Mouse (Mus musculus): ENCODE results near the gene Gm28729. TPM values are rescaled to one million over a fixed set of nuclear protein-coding genes. Genes with fewer than 3 reads are reported as not detected.
"Not testable (repeated sequence)": the region's sequence is repeated elsewhere in the genome, so short reads cannot be mapped to it uniquely, and the experiment has no call there.

Gene Gm28729
- polyA plus RNA-seq, 1 experiment: not detected

- H3K27ac ChIP-seq (ENCODE audit: insufficient read depth, low read length): no peak overlapping the region
These were observed 5.6 kb upstream of the Gm28729 start for GRCm38 (mm10) chr9:96530674-96531081.

GRCm38 (mm10) chr9:96529961-96530673, 5.1 kb upstream of the Gm28729 start:
- TF ChIP-seq POLR2A (IDR thresholded peaks at IDR 0.05; ENCODE audit: low read depth, low read length) (no peak), CTCF (IDR thresholded peaks at IDR 0.05; ENCODE audit: borderline replicate concordance, insufficient read depth, low read length) (no peak)
- no peaks in the 10 kb centered on the region for H3K4me1 ChIP-seq (ENCODE audit: control insufficient read depth, insufficient read depth, low read length)
- no peak overlapping the region for H3K4me3 ChIP-seq (ENCODE audit: insufficient read depth, low read length)
- no peak overlapping the region for H3K27ac ChIP-seq (ENCODE audit: insufficient read depth, low read length)

More at GRCm38 (mm10) chr9:96530674-96531081, 5.6 kb upstream of the Gm28729 start:
- no peak overlapping the region for H3K4me3 ChIP-seq (ENCODE audit: insufficient read depth, low read length)
- TF ChIP-seq CTCF (IDR thresholded peaks at IDR 0.05; ENCODE audit: borderline replicate concordance, insufficient read depth, low read length): no peak
- TF ChIP-seq POLR2A (IDR thresholded peaks at IDR 0.05; ENCODE audit: low read depth, low read length): no peak
- H3K4me1 ChIP-seq (ENCODE audit: control insufficient read depth, insufficient read depth, low read length): no peaks in the 10 kb centered on the region

- Histone ChIP-seq H3K4me1 (ENCODE audit: control insufficient read depth, insufficient read depth, low read length) (no peaks in the 10 kb centered on the region), H3K4me3 (ENCODE audit: insufficient read depth, low read length) (no peak overlapping the region), H3K27ac (ENCODE audit: insufficient read depth, low read length) (no peak overlapping the region)
- TF ChIP-seq CTCF (IDR thresholded peaks at IDR 0.05; ENCODE audit: borderline replicate concordance, insufficient read depth, low read length): no peak
- TF ChIP-seq POLR2A (IDR thresholded peaks at IDR 0.05; ENCODE audit: low read depth, low read length): no peak
These were observed 947 bp upstream of the Gm28729 start for GRCm38 (mm10) chr9:96526011-96526410.

- H3K27ac ChIP-seq (ENCODE audit: insufficient read depth, low read length): no peak overlapping the region
- H3K4me3 ChIP-seq (ENCODE audit: insufficient read depth, low read length): no peak overlapping the region
- no peaks in the 10 kb centered on the region for H3K4me1 ChIP-seq (ENCODE audit: control insufficient read depth, insufficient read depth, low read length)
- TF ChIP-seq CTCF (IDR thresholded peaks at IDR 0.05; ENCODE audit: borderline replicate concordance, insufficient read depth, low read length) (no peak), POLR2A (IDR thresholded peaks at IDR 0.05; ENCODE audit: low read depth, low read length) (no peak)
These were observed 1.9 kb downstream of the Gm28729 start for GRCm38 (mm10) chr9:96523148-96523547.

- H3K4me1 ChIP-seq (ENCODE audit: control insufficient read depth, insufficient read depth, low read length); H3K27ac ChIP-seq (ENCODE audit: insufficient read depth, low read length); H3K4me3 ChIP-seq (ENCODE audit: insufficient read depth, low read length): not testable (repeated sequence)
These were observed 3.5 kb downstream of the Gm28729 start for GRCm38 (mm10) chr9:96521574-96521973.

GRCm38 (mm10) chr9:96517429-96517828, 7.6 kb downstream of the Gm28729 start:
- no peak overlapping the region for H3K4me3 ChIP-seq (ENCODE audit: insufficient read depth, low read length)
- H3K4me1 ChIP-seq (ENCODE audit: control insufficient read depth, insufficient read depth, low read length): no peaks in the 10 kb centered on the region; the same call in 1 of the 2 replicates
- H3K27ac ChIP-seq (ENCODE audit: insufficient read depth, low read length): no peak overlapping the region
- TF ChIP-seq POLR2A (IDR thresholded peaks at IDR 0.05; ENCODE audit: low read depth, low read length): no peak
- no peak for TF ChIP-seq CTCF (IDR thresholded peaks at IDR 0.05; ENCODE audit: borderline replicate concordance, insufficient read depth, low read length)

GRCm38 (mm10) chr9:96516806-96517205, 8.3 kb downstream of the Gm28729 start:
- Histone ChIP-seq H3K4me1 (ENCODE audit: control insufficient read depth, insufficient read depth, low read length) (no peaks in the 10 kb centered on the region; the same call in 1 of the 2 replicates), H3K27ac (ENCODE audit: insufficient read depth, low read length) (no peak overlapping the region), H3K4me3 (ENCODE audit: insufficient read depth, low read length) (no peak overlapping the region)
- no peak for TF ChIP-seq POLR2A (IDR thresholded peaks at IDR 0.05; ENCODE audit: low read depth, low read length)
- no peak for TF ChIP-seq CTCF (IDR thresholded peaks at IDR 0.05; ENCODE audit: borderline replicate concordance, insufficient read depth, low read length)

GRCm38 (mm10) chr9:96515737-96516136, 9.3 kb downstream of the Gm28729 start:
- no peak for TF ChIP-seq CTCF (IDR thresholded peaks at IDR 0.05; ENCODE audit: borderline replicate concordance, insufficient read depth, low read length)
- TF ChIP-seq POLR2A (IDR thresholded peaks at IDR 0.05; ENCODE audit: low read depth, low read length): no peak
- no peak overlapping the region for H3K27ac ChIP-seq (ENCODE audit: insufficient read depth, low read length)
- H3K4me1 ChIP-seq (ENCODE audit: control insufficient read depth, insufficient read depth, low read length): no peaks in the 10 kb centered on the region; the same call in 1 of the 2 replicates

GRCm38 (mm10) chr9:96514278-96514677, 10.8 kb downstream of the Gm28729 start:
- no peak overlapping the region for H3K4me3 ChIP-seq (ENCODE audit: insufficient read depth, low read length)
- H3K4me1 ChIP-seq (ENCODE audit: control insufficient read depth, insufficient read depth, low read length): no peaks in the 10 kb centered on the region; the same call in 1 of the 2 replicates
- no peak overlapping the region for H3K27ac ChIP-seq (ENCODE audit: insufficient read depth, low read length)
- no peak for TF ChIP-seq CTCF (IDR thresholded peaks at IDR 0.05; ENCODE audit: borderline replicate concordance, insufficient read depth, low read length)
- TF ChIP-seq POLR2A (IDR thresholded peaks at IDR 0.05; ENCODE audit: low read depth, low read length): no peak

More at GRCm38 (mm10) chr9:96515737-96516136, 9.3 kb downstream of the Gm28729 start:
- no peak overlapping the region for H3K4me3 ChIP-seq (ENCODE audit: insufficient read depth, low read length)

- H3K27ac ChIP-seq (ENCODE audit: insufficient read depth, low read length): no peak overlapping the region
These were observed 19.0 kb downstream of the Gm28729 start for GRCm38 (mm10) chr9:96506011-96506498.

More at GRCm38 (mm10) chr9:96506011-96506498, 19.0 kb downstream of the Gm28729 start:
- TF ChIP-seq CTCF (IDR thresholded peaks at IDR 0.05; ENCODE audit: borderline replicate concordance, insufficient read depth, low read length) (no peak), POLR2A (IDR thresholded peaks at IDR 0.05; ENCODE audit: low read depth, low read length) (no peak)
- H3K4me3 ChIP-seq (ENCODE audit: insufficient read depth, low read length): no peak overlapping the region
- no peaks in the 10 kb centered on the region for H3K4me1 ChIP-seq (ENCODE audit: control insufficient read depth, insufficient read depth, low read length)
